Mouse (Mus musculus) intestine, embryonic 16.5 days (tissue): ENCODE measurements around the gene Tnnc1. TPM values are rescaled to one million over a fixed set of nuclear protein-coding genes. Genes with fewer than 3 reads are reported as not detected.
A peak's percentile ranks its signal among the peaks of the same experiment; 100 is the strongest.

ENCODE experiments used
- ATAC-seq: fragments of 200-750 bp; cut with Nextera tagmentation; 2 replicates; pipeline ENCODE4 v1.8.0; 2017; ENCODE audit warnings: moderate TSS enrichment, moderate library complexity
- H3K27ac ChIP-seq: fragments of 300-500 bp; sonication (generic); 2 replicates; pipeline ENCODE4 v1.5.1; 2014; ENCODE audit warnings: mild to moderate bottlenecking, low read length
- H3K27me3 ChIP-seq: fragments of 300-500 bp; sonication (generic); replicated peaks from 2 replicates; pipeline ENCODE4 v1.6.1; 2014; ENCODE audit warnings: low read length, control low read depth, mixed read lengths; ENCODE audit not compliant: control insufficient read depth, insufficient read depth
- H3K36me3 ChIP-seq: fragments of 300-500 bp; sonication (generic); 2 replicates; pipeline ENCODE4 v1.6.1; 2014; ENCODE audit warnings: low read length, control low read depth; ENCODE audit not compliant: control insufficient read depth, insufficient read depth
- H3K4me1 ChIP-seq: fragments of 300-500 bp; sonication (generic); 2 replicates; pipeline ENCODE4 v1.6.1; 2014; ENCODE audit warnings: low read length, control low read depth, mixed read lengths; ENCODE audit not compliant: control insufficient read depth, insufficient read depth
- H3K4me2 ChIP-seq: fragments of 300-500 bp; sonication (generic); 2 replicates; pipeline ENCODE4 v1.6.1; 2014; ENCODE audit warnings: low read depth, low read length, control low read depth
- H3K4me3 ChIP-seq: fragments of 300-500 bp; sonication (generic); 2 replicates; pipeline ENCODE4 v1.5.1; 2014; ENCODE audit warnings: mild to moderate bottlenecking, low read length
- H3K9ac ChIP-seq: fragments of 300-500 bp; sonication (generic); 2 replicates; pipeline ENCODE4 v1.6.1; 2014; ENCODE audit warnings: low read depth, low read length
- H3K9me3 ChIP-seq: fragments of 300-500 bp; sonication (generic); 2 replicates; pipeline ENCODE4 v1.6.1; 2016; ENCODE audit warnings: low read length, control low read depth; ENCODE audit not compliant: control insufficient read depth
- WGBS: fragments of 180-500 bp; shearing (Covaris S2); extraction: QIAGEN DNeasy Blood & Tissue Kit; methylation state at CpG from one replicate; pipeline ENCODE4 v1.1.7; 2014; 5-methylcytosine and 5-hydroxymethylcytosine counted together
- polyA plus RNA-seq: library from polyadenylated mRNA; unstranded; fragments of >200 nt; fragmentation: Nextera tagmentation; extraction: Ambion mirVana; gene quantifications from 2 replicates; pipeline ENCODE4 v1.2.1, GENCODE M21; 2015

Tnnc1 gene
- polyA plus RNA-seq, 1 experiment from 2014 or later: 3.7 TPM

DNA sequence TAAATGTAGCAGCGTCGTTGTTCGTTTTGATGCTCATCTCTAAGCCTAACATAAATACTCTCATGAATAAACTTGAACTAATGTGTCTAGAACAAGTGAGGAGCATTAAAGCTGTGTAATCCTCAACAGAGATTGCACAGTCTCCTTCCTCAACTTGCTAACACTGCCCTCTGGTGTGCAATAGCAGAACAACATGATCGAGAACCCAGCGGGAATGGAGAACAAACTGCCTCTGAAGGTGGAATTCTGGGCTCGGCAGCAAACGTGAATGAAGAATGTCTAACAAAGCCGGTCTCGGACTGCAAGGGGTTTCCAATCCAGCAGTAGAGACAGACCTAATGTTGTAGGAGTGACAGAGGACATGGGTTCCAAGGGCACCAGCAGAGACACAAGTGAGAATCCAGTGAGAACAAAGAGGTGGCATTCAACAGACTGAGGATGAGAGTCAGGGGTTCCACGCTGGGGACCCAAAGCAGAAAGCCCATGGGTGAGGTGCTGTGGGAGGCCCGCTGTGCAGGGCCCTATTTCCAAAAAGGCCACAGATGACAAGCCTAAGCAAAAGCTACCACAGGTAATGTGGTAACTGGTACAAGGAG lies 26.0 kb downstream of the Tnnc1 start:
- Histone ChIP-seq H3K27me3 (no peaks in the 10 kb centered on the region), H3K4me2 (no peak overlapping the region), H3K27ac (no peak overlapping the region), H3K4me1 (0 out of 2 replicates have a peak, but pooled peaks cover 6% of the 10 kb centered on the region), H3K36me3 (no peaks in the 10 kb centered on the region), H3K4me3 (no peak overlapping the region), H3K9me3 (no peaks in the 10 kb centered on the region), H3K9ac (no peak overlapping the region)
- WGBS: 16% methylated on average over 11 of the region's 11 CpGs
- peak; percentile 62 for ATAC-seq

DNA sequence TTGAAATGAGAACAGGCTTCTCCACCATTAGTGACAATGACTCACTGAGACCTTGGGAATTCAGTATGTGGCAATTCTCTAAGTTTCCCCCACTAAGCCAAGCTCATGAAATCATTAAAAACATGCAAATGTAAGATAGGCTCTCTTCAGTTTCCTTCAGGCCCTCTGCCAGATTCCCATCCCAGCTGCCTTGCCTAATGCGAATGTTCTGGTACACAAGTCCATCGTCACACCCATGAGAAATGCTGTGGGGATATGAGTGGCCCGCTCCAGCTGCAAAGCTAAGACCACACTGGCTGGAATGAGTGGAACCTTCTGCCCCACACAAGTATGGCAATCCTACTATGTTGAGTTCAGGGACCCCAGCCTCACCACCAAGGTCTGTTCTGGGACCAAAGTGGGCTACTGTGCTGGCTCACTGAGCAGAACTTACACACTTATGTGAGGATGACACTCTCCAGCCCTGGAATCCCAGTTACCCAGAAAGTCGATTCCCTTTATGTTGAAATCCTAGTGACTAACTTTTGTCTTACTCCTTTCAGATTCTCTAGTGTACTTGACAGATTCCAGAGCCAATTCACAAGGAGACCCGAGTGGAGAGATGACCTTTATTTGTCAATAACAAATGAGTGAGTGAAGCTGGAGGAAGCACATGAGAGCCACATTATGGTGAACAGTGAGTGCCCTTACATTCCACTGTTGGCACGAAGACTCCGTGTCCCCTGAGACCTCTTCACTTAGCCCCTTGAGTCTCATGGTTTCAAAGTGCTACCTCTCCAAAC lies 29.2 kb downstream of the Tnnc1 start:
- Histone ChIP-seq H3K36me3 (peaks cover 4% of the 10 kb centered on the region; the same call in 1 of the 2 replicates), H3K27ac (no peak overlapping the region), H3K4me2 (no peak overlapping the region), H3K9me3 (no peaks in the 10 kb centered on the region), H3K27me3 (no peaks in the 10 kb centered on the region), H3K9ac (no peak overlapping the region), H3K4me3 (no peak overlapping the region), H3K4me1 (0 out of 2 replicates have a peak, but pooled peaks cover 6% of the 10 kb centered on the region)
- 74% methylated on average over 7 of the region's 7 CpGs for WGBS
- no peak for ATAC-seq

DNA sequence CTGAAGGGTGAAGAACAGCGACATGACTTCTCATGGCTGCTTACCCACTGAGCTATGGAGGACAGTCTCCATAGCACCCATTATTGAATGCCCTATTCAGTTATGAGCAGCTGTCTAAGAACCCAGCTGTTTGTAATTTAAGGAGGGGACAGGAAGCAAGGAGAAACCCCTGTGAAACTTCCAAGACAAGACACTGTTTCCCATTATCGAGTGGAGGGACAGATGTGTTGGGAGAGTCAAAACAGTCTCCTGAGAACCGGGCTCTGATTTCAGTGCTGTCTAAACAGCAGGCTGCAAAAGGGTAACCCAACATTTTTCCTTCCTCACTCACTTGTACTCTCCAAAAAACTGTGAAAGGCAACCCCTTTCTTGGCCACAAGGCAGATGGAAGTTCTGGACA lies 32.4 kb downstream of the Tnnc1 start:
- H3K36me3 ChIP-seq: peaks cover 4% of the 10 kb centered on the region; the same call in 1 of the 2 replicates
- H3K27ac ChIP-seq: no peak overlapping the region
- H3K9me3 ChIP-seq: no peaks in the 10 kb centered on the region
- no peak overlapping the region for H3K4me2 ChIP-seq
- H3K27me3 ChIP-seq: no peaks in the 10 kb centered on the region
- no peak for ATAC-seq
- H3K4me3 ChIP-seq: no peak overlapping the region
- WGBS: 73% methylated on average over 3 of the region's 3 CpGs
- no peak overlapping the region for H3K9ac ChIP-seq
- H3K4me1 ChIP-seq: no peaks in the 10 kb centered on the region

DNA sequence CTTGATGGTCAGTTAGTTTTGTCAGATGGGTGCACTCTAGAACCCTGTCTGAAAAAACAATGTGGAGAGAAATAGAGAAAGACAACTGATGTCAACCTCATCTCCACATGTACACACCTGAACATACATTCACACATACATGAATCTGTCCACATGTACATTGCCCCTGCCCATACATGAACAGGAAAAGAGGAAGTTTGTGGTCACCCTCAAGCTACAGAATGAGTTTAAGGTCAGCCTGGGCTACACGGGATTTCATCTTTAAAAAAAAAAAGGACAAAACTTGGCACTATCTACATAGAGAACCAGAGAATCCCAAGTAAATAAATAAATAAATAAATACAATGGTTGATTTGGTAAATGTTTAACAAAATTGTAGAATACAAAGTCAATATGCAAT lies 36.7 kb downstream of the Tnnc1 start:
- no peak overlapping the region for H3K9ac ChIP-seq
- no peak overlapping the region for H3K27ac ChIP-seq
- no peaks in the 10 kb centered on the region for H3K4me1 ChIP-seq
- no peak overlapping the region for H3K4me2 ChIP-seq
- ATAC-seq: no peak
- H3K4me3 ChIP-seq: no peak overlapping the region
- WGBS: 78% methylated on average over 1 of the region's 1 CpGs
- H3K9me3 ChIP-seq: no peaks in the 10 kb centered on the region
- no peaks in the 10 kb centered on the region for H3K36me3 ChIP-seq
- no peaks in the 10 kb centered on the region for H3K27me3 ChIP-seq

DNA sequence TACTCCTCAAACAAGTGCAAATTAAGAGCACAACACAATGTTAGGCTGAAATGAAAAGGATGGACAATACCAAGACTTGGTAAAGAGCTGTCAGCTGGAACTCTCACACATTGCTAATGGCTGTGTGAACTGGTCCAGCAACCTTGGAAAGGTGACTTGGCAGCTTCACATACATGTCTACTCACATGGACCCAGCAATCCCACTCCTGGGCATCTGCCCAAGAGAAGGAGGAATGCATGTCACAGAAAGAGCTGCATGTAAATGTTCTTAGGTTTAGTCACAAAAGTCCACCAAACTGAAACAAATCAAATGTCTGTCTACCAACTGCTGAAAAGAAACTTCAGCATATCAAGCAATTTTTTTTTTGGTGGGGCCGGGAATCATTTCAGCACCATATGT lies 37.8 kb downstream of the Tnnc1 start:
- Histone ChIP-seq H3K36me3 (no peaks in the 10 kb centered on the region), H3K4me3 (no peak overlapping the region), H3K9ac (no peak overlapping the region), H3K4me2 (no peak overlapping the region), H3K4me1 (no peaks in the 10 kb centered on the region), H3K27ac (no peak overlapping the region), H3K9me3 (no peaks in the 10 kb centered on the region), H3K27me3 (no peaks in the 10 kb centered on the region)
- no peak for ATAC-seq
- WGBS: 77% methylated on average over 1 of the region's 1 CpGs

DNA sequence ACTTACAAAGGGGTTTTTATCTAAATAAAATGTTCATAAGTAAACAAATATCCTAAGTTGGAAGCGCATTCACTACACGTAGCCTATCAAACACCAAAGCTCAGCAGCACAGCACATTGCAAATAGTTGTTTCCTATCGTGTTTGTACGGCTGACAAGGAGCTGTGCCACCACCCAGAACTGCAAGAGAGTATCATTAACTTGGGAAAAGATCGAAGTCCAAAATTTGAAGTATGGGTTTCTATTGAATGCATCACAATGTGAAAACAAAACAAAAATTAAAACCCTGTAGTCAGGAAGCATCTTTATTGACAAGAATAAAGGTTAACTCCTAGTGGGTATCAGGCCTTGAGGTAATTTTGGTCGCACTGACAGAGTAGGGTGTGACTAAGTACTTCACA lies 40.3 kb downstream of the Tnnc1 start:
- Histone ChIP-seq H3K4me1 (peaks cover 8% of the 10 kb centered on the region), H3K4me3 (no peak overlapping the region), H3K27ac (no peak overlapping the region), H3K36me3 (no peaks in the 10 kb centered on the region; the same call in 1 of the 2 replicates), H3K9me3 (no peaks in the 10 kb centered on the region), H3K4me2 (no peak overlapping the region), H3K9ac (no peak overlapping the region), H3K27me3 (no peaks in the 10 kb centered on the region)
- WGBS: 81% methylated on average over 6 of the region's 6 CpGs
- ATAC-seq: no peak

DNA sequence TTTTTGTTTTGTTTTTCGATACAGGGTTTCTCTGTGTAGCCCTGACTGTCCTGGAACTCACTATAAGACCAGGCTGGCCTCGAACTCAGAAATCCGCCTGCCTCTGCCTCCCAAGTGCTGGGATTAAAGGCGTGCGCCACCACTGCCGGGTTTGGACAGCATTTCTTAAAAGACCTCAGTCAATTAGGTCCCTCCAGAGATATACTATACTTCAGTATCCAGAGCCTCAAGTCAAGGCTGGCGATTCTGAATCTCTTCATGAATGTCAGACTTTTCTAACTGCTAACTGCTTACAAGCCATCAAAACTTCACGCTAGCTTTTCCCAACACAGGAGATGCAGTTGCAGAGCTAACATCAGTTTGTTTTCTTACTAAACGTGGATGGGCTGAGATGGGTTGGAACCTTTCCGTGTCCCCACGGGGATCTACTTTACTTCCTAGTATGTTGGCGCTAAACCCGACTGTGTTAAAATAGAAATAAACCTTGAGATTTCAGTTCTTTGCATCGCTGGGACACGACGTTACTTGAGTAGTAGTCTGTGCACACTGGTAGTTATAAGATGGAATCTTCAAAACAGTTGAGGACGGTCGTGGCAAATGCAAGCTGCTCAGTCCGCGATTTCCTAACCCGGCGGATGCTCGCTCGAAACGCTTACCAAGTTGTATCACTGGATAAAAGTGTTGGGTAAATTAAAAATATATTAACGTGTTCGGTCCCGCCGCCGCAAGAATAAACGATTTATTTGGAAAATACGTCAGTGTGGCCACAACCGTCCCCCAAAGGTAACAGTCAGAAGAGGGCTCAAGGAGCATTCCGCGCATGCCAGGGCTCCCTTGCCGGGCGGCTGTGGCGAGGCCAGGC lies 42.3 kb downstream of the Tnnc1 start:
- Histone ChIP-seq H3K9me3 (no peaks in the 10 kb centered on the region), H3K27me3 (no peaks in the 10 kb centered on the region), H3K27ac (peak overlapping the region; percentile 94), H3K4me1 (peaks cover 8% of the 10 kb centered on the region), H3K4me3 (peak overlapping the region; percentile 98), H3K9ac (peak overlapping the region; percentile 88), H3K36me3 (peaks cover 5% of the 10 kb centered on the region), H3K4me2 (peak overlapping the region; percentile 66)
- 16% methylated on average over 38 of the region's 38 CpGs for WGBS
- peak; percentile 93 for ATAC-seq

DNA sequence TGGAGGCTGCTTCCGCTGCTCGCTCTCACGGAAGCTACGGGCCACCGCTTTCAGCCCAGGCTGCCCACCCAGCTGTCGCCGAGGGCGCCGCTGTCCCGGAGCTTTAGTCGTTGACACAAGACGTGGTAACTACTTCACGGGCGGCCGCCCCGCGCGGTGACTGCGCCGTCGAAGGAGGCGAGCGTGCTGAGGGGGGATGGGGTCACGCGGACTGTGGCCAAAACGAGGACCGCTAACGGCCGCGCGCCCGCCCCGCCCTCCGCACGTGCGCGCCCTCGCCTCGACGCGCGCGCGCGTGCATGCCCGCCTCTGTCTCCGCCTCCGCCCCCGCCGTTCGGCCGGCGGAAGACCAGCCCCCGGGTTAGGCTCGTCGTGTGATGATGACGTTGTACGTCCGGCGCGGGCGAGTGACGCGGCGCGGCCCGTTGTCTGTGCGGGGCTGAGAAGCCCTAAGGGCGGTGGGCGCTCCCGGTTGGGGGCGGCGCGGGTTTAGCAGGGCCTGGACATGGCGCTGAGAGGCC lies 43.0 kb downstream of the Tnnc1 start, which contains the start of the genes Phf7 and Bap1:
Phf7 (minus strand) TSS at position 234 of the 521 bp plus-strand sequence.
Bap1 (plus strand) TSS at position 367 of the 521 bp plus-strand sequence.
- ATAC-seq: peak; percentile 93
- no peaks in the 10 kb centered on the region for H3K27me3 ChIP-seq
- peak within 1 kb of the TSS; percentile 98 for H3K4me3 ChIP-seq
- H3K4me2 ChIP-seq: peak within 1 kb of the TSS; percentile 73
- H3K27ac ChIP-seq: peak within 1 kb of the TSS; percentile 94
- H3K9ac ChIP-seq: peak within 1 kb of the TSS; percentile 98
- WGBS: under 1% methylated on average over 70 of the region's 75 CpGs
- peaks cover 8% of the 10 kb centered on the region for H3K4me1 ChIP-seq
- H3K36me3 ChIP-seq: peaks cover 8% of the 10 kb centered on the region
- H3K9me3 ChIP-seq: no peaks in the 10 kb centered on the region

DNA sequence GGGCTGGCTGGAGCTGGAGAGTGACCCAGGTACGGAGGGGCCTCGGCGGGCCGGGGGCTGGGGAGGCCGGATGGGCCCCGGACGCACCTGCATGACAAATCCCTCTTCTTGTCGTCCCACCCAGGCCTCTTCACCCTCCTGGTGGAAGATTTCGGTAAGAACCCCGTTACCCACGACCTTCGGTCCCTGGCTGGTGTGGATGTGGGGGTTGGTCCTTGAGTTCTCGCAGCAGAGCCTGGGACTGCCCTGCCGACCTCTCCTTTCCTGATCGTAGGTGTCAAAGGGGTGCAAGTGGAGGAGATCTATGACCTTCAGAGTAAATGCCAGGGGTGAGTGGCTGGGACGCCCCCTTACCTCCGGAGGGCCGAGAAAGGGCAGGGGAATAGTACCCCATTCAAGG lies 43.5 kb downstream of the Tnnc1 start:
- H3K9me3 ChIP-seq: no peaks in the 10 kb centered on the region
- WGBS: 1% methylated on average over 18 of the region's 18 CpGs
- H3K4me1 ChIP-seq: peaks cover 8% of the 10 kb centered on the region
- H3K4me2 ChIP-seq: peak overlapping the region; percentile 73
- no peak; the same call in 1 of the 2 replicates for ATAC-seq
- peak overlapping the region; percentile 98 for H3K4me3 ChIP-seq
- peak overlapping the region; percentile 98 for H3K9ac ChIP-seq
- peak overlapping the region; percentile 58; the same call in 1 of the 2 replicates for H3K27ac ChIP-seq
- H3K27me3 ChIP-seq: no peaks in the 10 kb centered on the region
- peaks cover 12% of the 10 kb centered on the region for H3K36me3 ChIP-seq
